Mouse (Mus musculus): Measurements from ENCODE around the gene Rab5if. TPM values are rescaled to one million over a fixed set of nuclear protein-coding genes. Genes with fewer than 3 reads are reported as not detected.
A peak's percentile ranks its signal among the peaks of the same experiment; 100 is the strongest.
"Not testable (repeated sequence)": the region's sequence is repeated elsewhere in the genome, so short reads cannot be mapped to it uniquely, and the experiment has no call there.

Rab5if gene
- polyA plus RNA-seq, 1 experiment from 2014 or later, result 299 TPM

DNA sequence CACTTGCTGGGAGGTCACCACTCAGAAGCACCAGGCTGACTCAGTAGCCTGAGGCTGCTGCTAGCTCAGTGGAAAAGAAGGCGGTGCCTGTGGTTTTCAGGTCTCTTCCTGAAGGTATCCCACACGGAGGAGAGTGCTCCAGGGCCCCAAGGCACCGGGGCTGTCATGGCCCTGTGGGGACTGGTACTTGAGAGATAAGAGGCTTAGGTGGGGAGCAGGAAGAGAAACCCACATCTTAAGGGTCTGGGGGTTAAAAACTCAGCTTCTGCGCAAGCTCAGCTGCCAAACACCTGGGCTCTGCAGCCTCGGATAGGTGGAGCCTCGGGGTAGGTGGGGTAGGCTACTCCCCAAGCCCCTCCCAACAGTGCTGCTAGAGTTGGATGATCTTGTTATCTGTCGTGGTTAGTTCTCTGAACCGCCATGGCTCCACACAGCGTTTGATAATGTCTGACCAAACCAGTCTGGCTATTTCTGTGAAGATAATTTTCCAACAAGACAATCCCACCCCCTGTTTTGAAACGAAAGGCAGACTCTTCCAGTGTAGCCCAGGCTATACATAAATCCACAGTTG lies 19.6 kb downstream of the Rab5if start:
- 35% methylated on average over 10 of the region's 10 CpGs for WGBS
- Histone ChIP-seq H3K4me3 (ENCODE audit: low read length) (no peak overlapping the region), H3K27ac (ENCODE audit: low read length) (no peak overlapping the region), H3K9ac (ENCODE audit: low read depth, low read length) (no peak overlapping the region), H3K4me2 (ENCODE audit: low read depth, low read length) (no peak overlapping the region), H3K36me3 (ENCODE audit: control insufficient read depth, insufficient read depth, low read length) (no peaks in the 10 kb centered on the region), H3K27me3 (replicated peaks; ENCODE audit: control insufficient read depth, insufficient read depth, low read length) (no peaks in the 10 kb centered on the region), H3K9me3 (ENCODE audit: control insufficient read depth, low read length) (no peaks in the 10 kb centered on the region), H3K4me1 (ENCODE audit: control insufficient read depth, insufficient read depth, low read length) (no peaks in the 10 kb centered on the region)
- peak; percentile 54; the same call in 1 of the 2 replicates for ATAC-seq

DNA sequence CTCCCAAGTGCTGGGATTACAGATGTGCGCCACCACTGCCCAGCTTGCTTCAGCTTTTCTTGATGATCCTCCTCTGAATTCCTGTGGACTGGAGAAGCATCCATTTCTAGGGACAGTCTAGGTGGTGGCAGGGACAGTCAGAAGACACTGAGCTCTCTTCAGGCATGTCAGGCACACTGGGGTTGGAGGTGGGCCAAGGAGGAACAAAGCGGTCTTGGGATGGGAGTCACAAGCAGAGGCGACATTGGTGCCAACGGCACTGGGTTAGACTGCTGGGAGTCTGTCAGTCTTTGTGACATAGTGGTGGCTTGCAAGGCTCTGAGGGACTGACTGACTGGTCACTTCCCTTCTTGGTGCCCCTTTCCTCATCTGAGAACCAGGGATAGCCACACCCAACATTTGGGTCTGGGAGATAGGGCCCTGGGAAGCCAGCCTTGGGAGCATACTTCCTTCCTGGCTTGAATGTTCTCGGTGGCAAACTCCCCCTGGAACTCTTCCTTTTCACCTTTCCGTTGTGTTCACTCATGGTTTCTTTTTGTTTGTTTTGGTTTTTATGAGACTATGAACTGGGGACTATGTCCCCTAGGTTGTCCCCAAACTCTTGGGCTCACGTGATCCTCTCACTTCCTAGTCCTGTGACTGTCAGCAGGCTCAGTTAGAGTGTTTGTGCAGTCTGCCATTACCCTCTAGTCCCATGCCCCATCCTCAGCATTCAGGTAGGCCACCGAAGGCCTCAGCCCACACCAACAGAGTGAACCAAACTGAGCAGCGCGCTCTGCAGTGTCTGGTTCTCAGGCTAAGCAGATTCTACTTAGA lies 21.7 kb downstream of the Rab5if start:
- no peaks in the 10 kb centered on the region for H3K27me3 ChIP-seq (replicated peaks; ENCODE audit: control insufficient read depth, insufficient read depth, low read length)
- no peaks in the 10 kb centered on the region for H3K9me3 ChIP-seq (ENCODE audit: control insufficient read depth, low read length)
- no peak overlapping the region for H3K27ac ChIP-seq (ENCODE audit: low read length)
- H3K4me1 ChIP-seq (ENCODE audit: control insufficient read depth, insufficient read depth, low read length), result no peaks in the 10 kb centered on the region
- ATAC-seq, result peak; percentile 63; the same call in 1 of the 2 replicates
- 79% methylated on average over 10 of the region's 10 CpGs for WGBS
- no peaks in the 10 kb centered on the region for H3K36me3 ChIP-seq (ENCODE audit: control insufficient read depth, insufficient read depth, low read length)
- H3K4me2 ChIP-seq (ENCODE audit: low read depth, low read length), result no peak overlapping the region
- no peak overlapping the region for H3K9ac ChIP-seq (ENCODE audit: low read depth, low read length)
- no peak overlapping the region for H3K4me3 ChIP-seq (ENCODE audit: low read length)

DNA sequence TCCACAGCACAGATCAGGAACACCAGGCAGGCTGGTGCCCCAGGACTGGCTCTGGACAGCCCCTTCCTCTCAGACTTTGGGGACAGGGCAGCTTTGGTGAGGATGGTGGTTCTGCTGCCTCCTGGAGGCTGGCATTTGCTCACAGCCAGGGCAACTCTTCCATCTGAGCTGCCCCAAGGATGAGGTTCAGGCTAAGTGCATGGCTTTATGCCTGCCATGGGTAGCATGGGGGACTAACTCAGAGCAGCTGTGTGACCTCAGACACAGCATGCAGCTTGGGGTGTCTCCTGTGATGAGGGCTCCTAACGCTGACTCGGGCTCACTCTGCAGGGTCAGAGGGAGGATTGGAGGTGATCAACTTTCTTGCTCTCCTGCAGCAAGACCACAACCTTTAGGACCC lies 22.7 kb downstream of the Rab5if start:
- not testable (repeated sequence) for H3K4me3 ChIP-seq (ENCODE audit: low read length); H3K4me1 ChIP-seq (ENCODE audit: control insufficient read depth, insufficient read depth, low read length); H3K27ac ChIP-seq (ENCODE audit: low read length); ATAC-seq; H3K27me3 ChIP-seq (replicated peaks; ENCODE audit: control insufficient read depth, insufficient read depth, low read length); H3K36me3 ChIP-seq (ENCODE audit: control insufficient read depth, insufficient read depth, low read length); H3K4me2 ChIP-seq (ENCODE audit: low read depth, low read length); H3K9ac ChIP-seq (ENCODE audit: low read depth, low read length); H3K9me3 ChIP-seq (ENCODE audit: control insufficient read depth, low read length)
- WGBS, result 82% methylated on average over 2 of the region's 2 CpGs

DNA sequence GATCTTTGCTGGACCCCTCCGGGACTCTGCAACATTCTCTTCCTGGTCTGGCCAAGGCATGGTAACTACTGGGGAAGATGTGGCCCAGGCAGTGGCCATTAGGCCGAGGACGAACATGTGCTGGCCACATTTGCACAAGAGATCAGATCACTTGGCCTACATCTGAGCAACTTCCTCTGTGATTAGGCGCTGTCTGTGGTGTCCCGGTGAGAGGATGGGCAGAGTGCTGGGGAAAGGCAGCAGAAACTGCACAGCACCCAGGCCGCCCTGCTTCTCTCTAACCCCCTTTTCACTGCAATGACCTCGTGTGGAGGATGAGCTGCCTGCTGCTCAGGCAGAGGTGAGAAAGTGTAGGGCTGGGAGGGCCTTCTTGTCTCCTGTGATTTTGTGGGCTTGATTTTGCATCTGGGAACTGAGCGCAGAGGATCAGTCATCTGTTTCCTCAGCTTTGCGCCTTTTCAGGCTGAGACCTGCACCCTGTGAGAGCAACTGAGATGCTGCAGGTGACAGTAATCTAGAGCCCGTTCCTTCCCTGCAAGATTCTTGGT lies 23.2 kb downstream of the Rab5if start:
- Histone ChIP-seq H3K36me3 (ENCODE audit: control insufficient read depth, insufficient read depth, low read length) (no peaks in the 10 kb centered on the region), H3K4me3 (ENCODE audit: low read length) (no peak overlapping the region), H3K4me1 (ENCODE audit: control insufficient read depth, insufficient read depth, low read length) (no peaks in the 10 kb centered on the region), H3K4me2 (ENCODE audit: low read depth, low read length) (no peak overlapping the region), H3K27ac (ENCODE audit: low read length) (no peak overlapping the region), H3K9ac (ENCODE audit: low read depth, low read length) (no peak overlapping the region), H3K9me3 (ENCODE audit: control insufficient read depth, low read length) (no peaks in the 10 kb centered on the region), H3K27me3 (replicated peaks; ENCODE audit: control insufficient read depth, insufficient read depth, low read length) (no peaks in the 10 kb centered on the region)
- no peak for ATAC-seq
- WGBS, result 78% methylated on average over 10 of the region's 10 CpGs

DNA sequence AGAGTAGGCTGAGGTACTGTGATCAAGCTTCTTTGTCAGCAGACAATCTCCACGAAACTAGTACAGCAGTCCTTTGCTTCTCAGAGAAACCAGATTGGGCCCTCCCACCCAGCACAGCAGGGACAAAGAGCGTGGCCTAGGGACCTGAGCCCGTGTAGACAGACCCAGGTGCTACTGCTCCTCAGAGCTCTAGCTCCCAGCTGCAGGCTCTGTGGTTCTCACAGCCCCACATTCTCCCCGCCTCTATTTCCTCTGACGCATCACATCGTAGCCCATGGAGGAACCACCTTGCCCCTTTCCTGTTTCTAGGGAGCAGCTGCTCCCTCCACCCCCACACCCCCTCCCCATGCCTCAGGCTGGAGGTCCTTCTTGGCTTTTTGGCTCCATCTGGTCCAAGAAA lies 24.1 kb downstream of the Rab5if start, which contains the start of gene Sla2:
Sla2 (minus strand) TSS at position 176 of the 400 bp plus-strand sequence.
- Histone ChIP-seq H3K4me3 (ENCODE audit: low read length) (no peak within 1 kb of the TSS), H3K9ac (ENCODE audit: low read depth, low read length) (no peak within 1 kb of the TSS), H3K27me3 (replicated peaks; ENCODE audit: control insufficient read depth, insufficient read depth, low read length) (no peaks in the 10 kb centered on the region), H3K4me1 (ENCODE audit: control insufficient read depth, insufficient read depth, low read length) (no peaks in the 10 kb centered on the region), H3K36me3 (ENCODE audit: control insufficient read depth, insufficient read depth, low read length) (no peaks in the 10 kb centered on the region), H3K9me3 (ENCODE audit: control insufficient read depth, low read length) (no peaks in the 10 kb centered on the region), H3K27ac (ENCODE audit: low read length) (no peak within 1 kb of the TSS), H3K4me2 (ENCODE audit: low read depth, low read length) (no peak within 1 kb of the TSS)
- 61% methylated on average over 6 of the region's 6 CpGs for WGBS
- no peak for ATAC-seq

DNA sequence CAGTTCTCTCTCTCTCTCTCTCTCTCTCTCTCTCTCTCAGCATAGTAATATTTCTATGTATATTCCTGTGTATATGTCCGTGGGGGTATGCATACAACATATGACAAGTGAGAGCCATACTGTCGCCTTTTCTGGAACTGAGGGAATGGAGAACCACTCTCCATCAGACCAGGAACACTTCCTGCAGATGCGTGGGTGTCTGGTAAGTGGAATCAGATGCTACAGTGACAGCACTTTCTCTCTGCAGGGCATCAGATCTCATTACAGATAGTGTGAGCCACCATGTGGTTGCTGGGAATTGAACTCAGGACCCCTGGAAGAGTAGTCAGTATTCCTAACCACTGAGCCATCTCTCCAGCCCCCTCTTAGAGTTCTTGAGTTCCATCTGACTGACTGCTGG lies 25.6 kb downstream of the Rab5if start:
- H3K36me3 ChIP-seq (ENCODE audit: control insufficient read depth, insufficient read depth, low read length), result no peaks in the 10 kb centered on the region
- WGBS, result 76% methylated on average over 3 of the region's 3 CpGs
- H3K27ac ChIP-seq (ENCODE audit: low read length), result no peak overlapping the region
- H3K9ac ChIP-seq (ENCODE audit: low read depth, low read length), result no peak overlapping the region
- no peak overlapping the region for H3K4me3 ChIP-seq (ENCODE audit: low read length)
- no peak for ATAC-seq
- H3K4me2 ChIP-seq (ENCODE audit: low read depth, low read length), result no peak overlapping the region
- no peaks in the 10 kb centered on the region for H3K27me3 ChIP-seq (replicated peaks; ENCODE audit: control insufficient read depth, insufficient read depth, low read length)
- no peaks in the 10 kb centered on the region for H3K9me3 ChIP-seq (ENCODE audit: control insufficient read depth, low read length)
- H3K4me1 ChIP-seq (ENCODE audit: control insufficient read depth, insufficient read depth, low read length), result no peaks in the 10 kb centered on the region

DNA sequence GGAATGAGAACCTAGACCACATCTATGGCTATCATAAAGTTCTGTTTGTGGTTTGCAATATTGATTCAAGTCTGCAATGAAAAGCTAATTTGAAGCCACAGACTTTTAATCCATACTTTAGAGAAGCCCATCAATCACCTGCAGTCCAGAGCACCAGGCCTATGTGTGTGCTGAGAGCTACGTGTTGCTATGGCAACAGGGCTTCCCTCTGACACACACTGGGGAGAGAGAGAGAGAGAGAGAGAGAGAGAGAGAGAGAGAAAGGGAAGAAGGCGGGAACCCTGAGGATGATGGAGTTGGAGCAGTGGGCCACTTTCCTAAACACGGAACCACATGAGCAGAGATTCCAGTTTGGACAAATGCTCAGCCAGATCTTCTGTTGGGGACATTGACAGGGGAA lies 29.3 kb downstream of the Rab5if start:
- ATAC-seq, result no peak
- no peak overlapping the region for H3K4me2 ChIP-seq (ENCODE audit: low read depth, low read length)
- 33% methylated on average over 3 of the region's 3 CpGs for WGBS

DNA sequence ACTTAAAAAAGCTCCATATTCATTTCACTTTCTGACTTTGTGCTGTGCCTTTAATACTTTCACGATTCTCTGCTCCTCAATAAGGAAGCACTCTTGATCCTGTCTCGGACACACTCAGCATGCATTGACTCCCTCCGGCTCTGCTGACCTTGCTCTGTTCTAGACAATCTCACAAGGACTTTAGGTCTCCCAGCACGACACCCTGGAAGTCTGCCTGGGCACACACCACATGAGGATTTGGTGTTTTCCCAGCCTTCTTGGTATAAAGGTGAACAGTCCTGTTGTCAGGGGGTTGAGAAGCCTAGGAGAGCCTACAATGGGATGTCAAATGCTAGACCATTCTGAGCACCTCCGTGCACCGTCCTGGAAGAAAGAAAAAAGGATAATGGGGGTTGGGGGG lies 29.9 kb downstream of the Rab5if start:
- WGBS, result 70% methylated on average over 6 of the region's 6 CpGs
- no peak overlapping the region for H3K9ac ChIP-seq (ENCODE audit: low read depth, low read length)
- H3K4me1 ChIP-seq (ENCODE audit: control insufficient read depth, insufficient read depth, low read length), result no peaks in the 10 kb centered on the region; the same call in 1 of the 2 replicates
- H3K27me3 ChIP-seq (replicated peaks; ENCODE audit: control insufficient read depth, insufficient read depth, low read length), result no peaks in the 10 kb centered on the region
- H3K4me3 ChIP-seq (ENCODE audit: low read length), result no peak overlapping the region
- no peak for ATAC-seq
- H3K4me2 ChIP-seq (ENCODE audit: low read depth, low read length), result no peak overlapping the region
- H3K36me3 ChIP-seq (ENCODE audit: control insufficient read depth, insufficient read depth, low read length), result no peaks in the 10 kb centered on the region
- no peak overlapping the region for H3K27ac ChIP-seq (ENCODE audit: low read length)
- H3K9me3 ChIP-seq (ENCODE audit: control insufficient read depth, low read length), result no peaks in the 10 kb centered on the region

More for the DNA sequence above, 29.3 kb downstream of the Rab5if start:
- Histone ChIP-seq H3K27me3 (replicated peaks; ENCODE audit: control insufficient read depth, insufficient read depth, low read length) (no peaks in the 10 kb centered on the region), H3K9ac (ENCODE audit: low read depth, low read length) (no peak overlapping the region), H3K4me3 (ENCODE audit: low read length) (no peak overlapping the region), H3K36me3 (ENCODE audit: control insufficient read depth, insufficient read depth, low read length) (no peaks in the 10 kb centered on the region), H3K4me1 (ENCODE audit: control insufficient read depth, insufficient read depth, low read length) (no peaks in the 10 kb centered on the region; the same call in 1 of the 2 replicates), H3K27ac (ENCODE audit: low read length) (no peak overlapping the region), H3K9me3 (ENCODE audit: control insufficient read depth, low read length) (no peaks in the 10 kb centered on the region)

DNA sequence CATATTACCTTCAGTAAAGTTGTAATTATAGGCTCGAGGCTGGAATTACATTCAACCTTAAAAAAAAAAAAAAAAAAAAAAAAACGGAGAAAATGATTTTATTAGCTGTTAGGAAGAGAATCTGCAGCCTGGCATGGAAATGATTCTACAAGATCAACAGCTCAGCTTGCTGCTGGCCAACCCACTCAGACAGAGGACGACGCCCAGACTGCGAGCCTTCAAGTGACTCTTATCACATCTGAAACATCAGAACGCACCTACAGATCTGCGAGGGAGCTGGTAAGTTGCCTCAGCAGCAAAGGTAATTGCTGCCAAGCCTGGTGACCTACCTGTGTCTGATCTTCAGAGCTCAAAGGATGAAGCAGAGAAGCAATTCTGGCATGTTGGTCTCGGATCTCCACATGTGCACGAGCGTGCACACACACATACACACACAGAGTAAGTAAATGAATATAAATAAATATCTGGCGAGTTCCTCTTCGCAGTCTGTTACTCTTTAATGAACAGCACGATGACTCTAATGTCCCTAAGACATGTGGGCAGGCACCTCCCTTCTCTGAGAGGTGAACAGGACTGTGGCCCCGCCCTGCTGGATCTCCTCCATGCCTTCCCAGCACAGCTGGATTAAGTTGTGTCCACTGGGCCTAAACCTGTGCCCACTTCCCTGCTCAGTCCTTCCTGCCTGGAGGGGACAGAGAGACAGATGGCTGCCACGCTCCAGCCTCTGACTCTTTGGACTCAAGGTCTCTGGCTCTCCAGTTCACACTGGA lies 31.8 kb downstream of the Rab5if start:
- no peak overlapping the region for H3K4me2 ChIP-seq (ENCODE audit: low read depth, low read length)

More for the DNA sequence above, 31.8 kb downstream of the Rab5if start:
- 58% methylated on average over 15 of the region's 15 CpGs for WGBS
- Histone ChIP-seq H3K36me3 (ENCODE audit: control insufficient read depth, insufficient read depth, low read length) (no peaks in the 10 kb centered on the region), H3K4me3 (ENCODE audit: low read length) (no peak overlapping the region), H3K9me3 (ENCODE audit: control insufficient read depth, low read length) (no peaks in the 10 kb centered on the region), H3K27ac (ENCODE audit: low read length) (no peak overlapping the region), H3K4me1 (ENCODE audit: control insufficient read depth, insufficient read depth, low read length) (no peaks in the 10 kb centered on the region; the same call in 1 of the 2 replicates), H3K27me3 (replicated peaks; ENCODE audit: control insufficient read depth, insufficient read depth, low read length) (no peaks in the 10 kb centered on the region), H3K9ac (ENCODE audit: low read depth, low read length) (no peak overlapping the region)
- no peak for ATAC-seq
